Mouse (Mus musculus) neural tube, embryonic 14.5 days (tissue): ENCODE measurements around the gene Idua. TPM values are rescaled to one million over a fixed set of nuclear protein-coding genes. Genes with fewer than 3 reads are reported as not detected.

Source experiments
- ATAC-seq: fragments of 200-750 bp; cut with Nextera tagmentation; 2 replicates; pipeline ENCODE4 v1.8.0; 2017; ENCODE audit warnings: low read depth, mild to moderate bottlenecking, moderate TSS enrichment, moderate library complexity
- H3K27ac ChIP-seq: fragments of 300-500 bp; sonication (generic); 2 replicates; pipeline ENCODE4 v1.5.1; 2014; ENCODE audit warnings: low read depth, mild to moderate bottlenecking, control low read depth, low read length, moderate library complexity, mixed read lengths
- H3K27me3 ChIP-seq: fragments of 300-500 bp; sonication (generic); 2 replicates; pipeline ENCODE4 v1.6.1; 2014; ENCODE audit warnings: low read length; ENCODE audit not compliant: control insufficient read depth, insufficient read depth
- H3K36me3 ChIP-seq: fragments of 300-500 bp; sonication (generic); 2 replicates; pipeline ENCODE4 v1.6.1; 2014; ENCODE audit warnings: low read length, mixed read lengths; ENCODE audit not compliant: control insufficient read depth, insufficient read depth
- H3K4me1 ChIP-seq: fragments of 300-500 bp; sonication (generic); 2 replicates; pipeline ENCODE4 v1.6.1; 2014; ENCODE audit warnings: low read length; ENCODE audit not compliant: control insufficient read depth, insufficient read depth
- H3K4me2 ChIP-seq: fragments of 300-500 bp; sonication (generic); 2 replicates; pipeline ENCODE4 v1.6.1; 2014; ENCODE audit warnings: mild to moderate bottlenecking, low read depth, low read length, control low read depth
- H3K4me3 ChIP-seq: fragments of 300-500 bp; sonication (generic); 2 replicates; pipeline ENCODE4 v1.5.1; 2014; ENCODE audit warnings: low read depth, low read length, control low read depth, mixed read lengths
- H3K9ac ChIP-seq: fragments of 300-500 bp; sonication (generic); replicated peaks from 2 replicates; pipeline ENCODE4 v1.6.1; 2014; ENCODE audit warnings: low read depth, mild to moderate bottlenecking, control low read depth, low read length, mixed read lengths
- H3K9me3 ChIP-seq: fragments of 300-500 bp; sonication (generic); 2 replicates; pipeline ENCODE4 v1.6.1; 2016; ENCODE audit warnings: low read length; ENCODE audit not compliant: control insufficient read depth
- WGBS: fragments of 180-500 bp; shearing (Covaris S2); extraction: QIAGEN DNeasy Blood & Tissue Kit; methylation state at CpG from one replicate; pipeline ENCODE4 v1.1.7; 2014; 5-methylcytosine and 5-hydroxymethylcytosine counted together
- polyA plus RNA-seq: library from polyadenylated mRNA; unstranded; fragments of >200 nt; fragmentation: Nextera tagmentation; extraction: Ambion mirVana; gene quantifications from 2 replicates; pipeline ENCODE4 v1.2.1, GENCODE M21; 2014

Gene Idua
- polyA plus RNA-seq, 1 experiment from 2014 or later, result 12.2 TPM

DNA sequence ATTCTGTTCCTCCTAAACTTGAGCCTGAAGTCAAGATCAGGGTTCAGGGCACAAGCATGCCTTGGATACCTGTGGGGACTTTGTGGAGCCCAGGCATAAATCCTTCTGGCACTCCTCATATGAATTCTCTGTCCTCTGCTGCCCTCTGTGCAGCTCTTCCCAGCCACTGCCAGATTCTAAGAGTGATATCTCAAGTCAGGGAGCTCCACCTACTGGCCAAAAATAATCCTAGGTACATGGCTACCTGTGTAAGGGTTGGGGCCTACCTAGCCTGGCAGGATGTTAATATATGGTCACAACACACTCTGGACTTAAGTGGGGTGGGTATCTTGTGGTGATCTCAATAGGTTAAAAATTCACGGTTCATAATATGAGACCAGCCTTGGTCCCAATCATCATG is 8.3 kb upstream of the Idua start:
- H3K9ac ChIP-seq, result no peak overlapping the region
- ATAC-seq, result peak; percentile 67
- no peak overlapping the region for H3K4me2 ChIP-seq
- H3K27me3 ChIP-seq, result no peaks in the 10 kb centered on the region
- H3K36me3 ChIP-seq, result peaks cover 53% of the 10 kb centered on the region
- no peak overlapping the region for H3K4me3 ChIP-seq
- H3K4me1 ChIP-seq, result no peaks in the 10 kb centered on the region
- no peaks in the 10 kb centered on the region for H3K9me3 ChIP-seq
- H3K27ac ChIP-seq, result no peak overlapping the region
- WGBS, result 63% methylated on average over 1 of the region's 1 CpGs

DNA sequence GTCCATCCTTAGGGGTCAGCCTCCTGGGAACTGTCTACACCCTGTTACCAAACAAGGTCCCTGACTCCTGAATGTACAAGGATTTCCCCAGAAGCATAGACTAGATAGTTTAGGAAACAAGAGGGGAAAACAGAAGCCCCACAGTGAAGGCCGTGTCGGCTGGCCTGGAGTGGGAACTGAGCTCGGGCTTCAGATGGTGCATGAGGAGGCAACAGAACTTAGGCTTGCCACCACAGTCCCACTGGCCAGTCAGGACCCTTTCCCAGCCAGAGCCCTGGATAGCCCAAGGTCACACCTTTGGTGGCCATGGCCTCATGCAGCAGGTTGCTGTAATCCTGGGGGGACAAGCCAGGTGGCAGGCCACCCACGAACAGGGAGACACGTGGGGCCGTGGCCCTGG is 6.8 kb upstream of the Idua start:
- Histone ChIP-seq H3K27me3 (no peaks in the 10 kb centered on the region), H3K9ac (no peak overlapping the region), H3K4me3 (no peak overlapping the region), H3K4me1 (no peaks in the 10 kb centered on the region), H3K27ac (no peak overlapping the region), H3K36me3 (peaks cover 46% of the 10 kb centered on the region), H3K4me2 (no peak overlapping the region), H3K9me3 (no peaks in the 10 kb centered on the region)
- 93% methylated on average over 6 of the region's 6 CpGs for WGBS
- no peak for ATAC-seq

DNA sequence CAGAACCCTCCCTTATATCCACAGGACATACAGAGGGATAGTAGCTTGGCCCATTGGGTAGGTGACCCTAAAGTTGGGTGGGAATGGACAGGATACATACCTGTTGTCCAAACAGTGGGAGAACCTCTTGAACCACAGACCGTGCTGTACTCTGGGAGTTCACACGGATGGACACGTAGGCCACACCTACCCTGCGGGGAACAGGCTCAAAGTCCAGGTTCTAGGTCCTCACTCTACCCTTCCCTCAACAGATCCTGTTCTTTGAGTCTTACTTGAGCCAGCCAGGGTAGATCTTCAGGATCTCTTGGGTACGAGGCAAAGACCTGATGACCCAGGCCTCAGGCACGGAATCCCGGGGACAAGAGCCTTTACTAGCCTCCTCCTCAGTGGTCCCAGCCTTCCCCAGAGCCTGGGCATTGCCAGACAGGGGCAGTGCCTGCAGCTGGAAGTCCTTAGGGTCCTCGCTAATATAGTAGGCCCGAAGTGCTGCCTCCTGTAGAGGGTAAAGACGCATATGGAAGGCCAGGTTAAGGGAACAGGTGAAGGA is 5.6 kb upstream of the Idua start:
- 97% methylated on average over 10 of the region's 10 CpGs for WGBS
- Histone ChIP-seq H3K27ac (no peak overlapping the region), H3K4me3 (no peak overlapping the region), H3K36me3 (peaks cover 38% of the 10 kb centered on the region), H3K9ac (no peak overlapping the region), H3K9me3 (no peaks in the 10 kb centered on the region), H3K4me1 (peaks cover 7% of the 10 kb centered on the region; the same call in 1 of the 2 replicates), H3K27me3 (no peaks in the 10 kb centered on the region), H3K4me2 (no peak overlapping the region)
- ATAC-seq, result no peak

DNA sequence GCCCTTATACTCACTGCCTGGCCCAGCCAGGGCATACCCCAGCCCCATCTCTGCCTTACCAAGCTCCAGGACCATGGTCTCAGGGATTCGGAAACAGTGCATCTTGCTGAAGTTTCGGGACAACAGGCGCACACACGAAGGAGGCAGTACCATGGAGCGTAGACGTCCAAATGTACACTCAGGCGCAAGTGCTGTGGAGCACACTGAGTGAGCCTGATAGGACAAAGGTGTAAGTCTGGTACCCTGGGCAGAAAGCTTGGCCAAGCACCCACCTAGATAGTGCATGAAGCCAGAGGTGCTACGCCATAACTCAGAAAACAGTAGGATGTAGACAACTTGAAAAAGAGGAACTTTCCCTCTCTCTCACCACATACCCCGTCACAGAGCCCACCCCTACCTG is 4.8 kb upstream of the Idua start:
- Histone ChIP-seq H3K9me3 (no peaks in the 10 kb centered on the region), H3K4me3 (no peak overlapping the region), H3K4me1 (peaks cover 14% of the 10 kb centered on the region; the same call in 1 of the 2 replicates), H3K27ac (no peak overlapping the region), H3K36me3 (peaks cover 34% of the 10 kb centered on the region), H3K9ac (no peak overlapping the region), H3K27me3 (no peaks in the 10 kb centered on the region), H3K4me2 (no peak overlapping the region)
- no peak for ATAC-seq
- 96% methylated on average over 9 of the region's 9 CpGs for WGBS

DNA sequence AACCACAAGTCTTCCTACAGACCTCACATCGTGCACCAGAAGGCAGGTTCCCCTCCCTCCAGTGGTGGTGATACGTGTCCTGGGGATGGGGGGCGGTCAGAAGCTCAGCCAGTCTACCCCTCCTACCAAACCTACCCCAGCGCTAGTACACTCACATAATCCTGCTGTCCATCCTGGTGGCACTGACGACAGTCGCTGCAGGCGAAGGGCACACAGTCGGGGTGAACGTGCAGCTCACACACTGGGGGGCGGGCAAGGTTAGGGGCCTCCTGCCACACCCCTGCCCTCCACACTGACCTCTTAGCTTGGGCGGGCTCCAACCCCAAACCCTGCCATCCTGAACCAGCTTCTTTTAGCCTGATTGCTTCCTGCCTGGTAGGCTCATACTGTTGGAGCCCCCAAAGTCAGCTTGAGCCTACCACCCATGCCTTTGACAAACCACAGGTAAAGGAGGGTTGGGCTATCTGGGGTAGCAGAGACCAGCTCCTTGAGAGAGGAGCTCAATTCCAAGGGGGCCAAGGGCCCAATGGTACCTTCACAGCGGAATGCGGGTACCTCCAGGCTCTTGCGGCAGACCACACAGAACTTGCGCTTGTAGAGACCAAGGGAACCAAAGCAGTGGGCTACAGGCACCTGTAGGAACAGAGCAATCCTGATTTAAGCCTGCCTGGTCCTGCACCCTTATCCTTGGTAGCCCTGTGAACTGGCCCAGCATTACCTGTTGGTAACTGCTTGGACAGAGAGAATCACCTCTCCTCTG is 4.1 kb upstream of the Idua start:
- peaks cover 30% of the 10 kb centered on the region for H3K36me3 ChIP-seq
- H3K9me3 ChIP-seq, result no peaks in the 10 kb centered on the region
- peaks cover 14% of the 10 kb centered on the region; the same call in 1 of the 2 replicates for H3K4me1 ChIP-seq
- no peak for ATAC-seq
- H3K27ac ChIP-seq, result no peak overlapping the region
- no peaks in the 10 kb centered on the region for H3K27me3 ChIP-seq
- H3K4me2 ChIP-seq, result no peak overlapping the region
- no peak overlapping the region for H3K9ac ChIP-seq
- WGBS, result 95% methylated on average over 15 of the region's 15 CpGs
- H3K4me3 ChIP-seq, result no peak overlapping the region

DNA sequence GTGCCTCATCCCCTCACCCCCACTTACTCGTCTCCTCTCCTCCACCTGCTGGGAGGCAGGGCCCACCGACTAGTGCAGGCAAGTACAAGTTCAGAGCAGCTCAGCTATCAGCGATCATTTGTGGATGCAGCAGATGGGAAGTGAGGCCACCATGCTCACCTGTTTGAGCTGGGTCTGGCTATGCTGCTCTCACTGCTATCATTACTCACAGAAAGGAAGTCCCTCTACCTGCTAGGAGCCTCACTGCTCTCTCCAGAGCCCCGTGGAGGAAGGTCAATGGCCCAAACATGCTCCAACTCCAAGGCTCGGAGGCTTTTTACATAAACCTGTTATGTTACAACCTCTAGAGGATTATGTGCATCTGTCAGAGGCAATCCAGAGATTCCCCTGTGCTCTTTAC is 2.7 kb upstream of the Idua start:
- ATAC-seq, result no peak
- no peak overlapping the region for H3K9ac ChIP-seq
- H3K27me3 ChIP-seq, result no peaks in the 10 kb centered on the region
- H3K4me3 ChIP-seq, result no peak overlapping the region
- H3K9me3 ChIP-seq, result no peaks in the 10 kb centered on the region
- H3K36me3 ChIP-seq, result peaks cover 30% of the 10 kb centered on the region
- 82% methylated on average over 5 of the region's 5 CpGs for WGBS
- no peak overlapping the region for H3K27ac ChIP-seq
- H3K4me2 ChIP-seq, result no peak overlapping the region
- peaks cover 14% of the 10 kb centered on the region; the same call in 1 of the 2 replicates for H3K4me1 ChIP-seq

DNA sequence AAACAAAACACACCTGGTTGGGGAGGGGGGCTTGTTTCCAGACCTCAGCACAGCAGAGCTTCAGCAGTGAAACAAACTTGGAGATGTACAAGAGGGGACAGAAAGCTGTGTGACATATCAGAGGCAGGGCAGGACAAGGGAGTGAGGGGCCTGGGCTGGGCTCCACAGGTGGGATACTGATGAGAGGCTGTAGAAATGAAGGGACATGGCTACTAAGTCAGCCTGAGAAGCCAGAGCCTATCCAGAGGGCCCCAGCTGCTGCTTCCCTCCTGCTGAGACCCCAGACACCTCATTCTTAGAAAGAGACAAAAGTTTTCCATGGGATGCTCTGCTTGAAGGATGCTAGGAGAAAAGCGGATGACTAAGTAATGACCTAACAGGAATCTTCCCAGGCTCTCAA is 1.5 kb upstream of the Idua start:
- no peak overlapping the region for H3K9ac ChIP-seq
- no peak overlapping the region for H3K4me2 ChIP-seq

DNA sequence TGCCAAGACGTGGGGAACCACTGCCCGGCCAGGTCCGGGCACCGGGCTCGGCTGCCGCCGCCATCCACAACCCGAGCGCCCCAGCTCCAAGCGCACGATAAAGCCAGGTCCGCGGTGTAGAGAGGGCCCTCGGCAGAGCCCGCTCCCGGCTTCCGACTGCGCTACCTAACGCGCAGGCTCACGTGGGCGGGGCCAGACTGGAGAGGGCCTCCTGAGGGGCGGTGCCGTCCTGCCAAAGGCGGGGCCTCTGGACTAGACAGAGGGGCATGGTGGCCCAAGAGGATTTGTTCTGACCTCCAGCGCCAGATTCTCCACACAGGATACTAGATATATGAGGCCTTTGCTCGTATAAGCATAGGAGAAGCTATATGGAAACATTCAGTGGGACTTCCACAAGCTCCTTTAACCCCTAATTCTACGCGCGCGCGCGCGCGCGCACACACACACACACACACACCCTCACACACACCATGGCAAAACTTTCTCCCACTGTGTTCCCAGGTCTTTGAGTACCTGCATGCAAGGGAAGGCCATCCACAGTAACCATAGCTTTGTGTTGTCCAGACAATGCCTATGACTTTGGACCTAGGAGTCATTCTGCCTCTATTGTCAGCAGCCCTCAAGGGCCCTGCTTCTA is 619 bp downstream of the Idua start:
- Histone ChIP-seq H3K4me2 (peak overlapping the region; percentile 85), H3K27ac (no peak overlapping the region), H3K9me3 (no peaks in the 10 kb centered on the region), H3K36me3 (peaks cover 2% of the 10 kb centered on the region; the same call in 1 of the 2 replicates), H3K4me1 (peaks cover 14% of the 10 kb centered on the region; the same call in 1 of the 2 replicates), H3K27me3 (no peaks in the 10 kb centered on the region), H3K9ac (peak overlapping the region; percentile 77), H3K4me3 (peak overlapping the region; percentile 79)
- peak; percentile 97 for ATAC-seq
- 12% methylated on average over 36 of the region's 36 CpGs for WGBS

More for the DNA sequence above, 1.5 kb upstream of the Idua start:
- H3K36me3 ChIP-seq, result peaks cover 23% of the 10 kb centered on the region
- no peak overlapping the region for H3K27ac ChIP-seq
- peaks cover 14% of the 10 kb centered on the region; the same call in 1 of the 2 replicates for H3K4me1 ChIP-seq
- no peak for ATAC-seq
- H3K4me3 ChIP-seq, result no peak overlapping the region
- H3K27me3 ChIP-seq, result no peaks in the 10 kb centered on the region
- H3K9me3 ChIP-seq, result no peaks in the 10 kb centered on the region
- whole genome bisulfite sequencing, result 88% methylated on average over 1 of the region's 1 CpGs

DNA sequence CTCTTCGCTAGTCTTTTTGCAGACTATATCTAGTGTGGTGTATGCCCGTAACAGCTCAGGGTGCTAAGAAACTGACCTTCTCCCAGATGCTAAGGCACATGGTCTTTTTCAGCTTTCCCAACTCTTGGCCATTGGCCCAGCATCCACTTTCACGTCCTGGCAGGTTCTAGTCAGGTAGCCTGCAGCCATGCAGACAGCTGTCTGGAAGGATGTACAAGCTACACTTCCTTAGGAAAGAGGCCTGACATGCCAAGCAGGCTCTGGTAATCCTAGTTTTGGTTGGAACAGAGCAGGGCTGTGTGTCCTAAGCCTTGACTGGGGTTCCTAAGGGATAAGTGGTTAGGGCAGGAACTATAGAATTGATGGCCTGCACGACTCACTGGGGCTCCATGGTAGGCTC is 2.6 kb downstream of the Idua start:
- no peaks in the 10 kb centered on the region for H3K36me3 ChIP-seq
- no peak overlapping the region for H3K4me2 ChIP-seq
- WGBS, result 91% methylated on average over 4 of the region's 4 CpGs
- ATAC-seq, result no peak
- no peaks in the 10 kb centered on the region for H3K27me3 ChIP-seq
- H3K4me3 ChIP-seq, result no peak overlapping the region
- H3K4me1 ChIP-seq, result peaks cover 14% of the 10 kb centered on the region; the same call in 1 of the 2 replicates
- no peak overlapping the region for H3K27ac ChIP-seq
- no peak overlapping the region for H3K9ac ChIP-seq
- H3K9me3 ChIP-seq, result no peaks in the 10 kb centered on the region
